Mouse (Mus musculus): ENCODE results near the gene Sema6b.

- TF ChIP-seq TAL1 (IDR thresholded peaks at IDR 0.05; ENCODE audit: low read length): no peak
- TF ChIP-seq GATA1 (IDR thresholded peaks at IDR 0.05; ENCODE audit: low read length): no peak
Measured at GRCm38 (mm10) chr17:56175416-56175815, 35.3 kb upstream of the Sema6b start.
